ENCODE assay signal across 12 mouse cellular contexts in the genomic region with DNA sequence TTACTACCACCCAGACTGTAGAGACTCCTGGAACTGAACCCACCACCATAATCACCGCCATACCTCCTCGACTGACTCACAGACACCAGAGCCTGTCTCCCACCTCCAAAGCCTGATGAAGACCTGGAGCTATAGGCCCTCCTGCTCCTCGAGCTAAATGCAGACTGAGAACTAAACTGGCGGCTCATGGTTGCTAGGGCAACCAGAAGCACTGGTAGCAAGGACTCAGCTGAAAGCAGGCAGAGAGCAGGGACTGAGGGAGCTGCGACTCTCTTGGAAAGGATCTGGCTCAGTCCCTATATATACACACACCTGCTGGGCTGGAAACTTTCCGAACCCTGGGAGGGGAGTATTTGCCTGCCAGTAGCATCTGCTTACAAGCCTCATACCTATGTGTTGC. TPM values are rescaled to one million over a fixed set of nuclear protein-coding genes. Genes with fewer than 3 reads are reported as not detected.
DNase-seq lines count a peak whose midpoint lies in the region; ATAC-seq and TF ChIP-seq lines count a peak whose summit lies in the region.
"Had no signal": no experiment of that assay in that cellular context is flagged by ENCODE, and none has a peak within 500 bp of the region (broad histone marks: within the 10 kb centered on the region; RNA-seq: fewer than 3 reads in every experiment).

A gene (minus strand): TSS at position 275 of the 400 bp plus-strand sequence.

- H3K4me1 ChIP-seq in limb, embryonic 14.5 days (ENCODE audit: control insufficient read depth, insufficient read depth, low read length) = no peaks in the 10 kb centered on the region
- H3K4me1 ChIP-seq in limb, embryonic 10.5 days = no peaks in the 10 kb centered on the region
- H3K4me1 ChIP-seq: heart, embryonic 15.5 days; lung, embryonic 15.5 days had no signal

- no peak for ATAC-seq in limb, embryonic 14.5 days (ENCODE audit: low FRiP score, low read depth)
- ATAC-seq in megakaryocyte progenitor cell, adult 5-6 weeks (replicated peaks; ENCODE audit: poor library complexity) = no peak

- H3K9me3 ChIP-seq in limb, embryonic 14.5 days (ENCODE audit: control insufficient read depth, low read length) = no peaks in the 10 kb centered on the region
- no peaks in the 10 kb centered on the region for H3K9me3 ChIP-seq in limb, embryonic 10.5 days (replicated peaks)
- H3K9me3 ChIP-seq: heart, embryonic 15.5 days; lung, embryonic 15.5 days had no signal

- H3K27me3 ChIP-seq in limb, embryonic 14.5 days (ENCODE audit: control insufficient read depth, insufficient read depth, low read length) = 0 out of 2 replicates have a peak, but pooled peaks cover 4% of the 10 kb centered on the region
- peaks cover 24% of the 10 kb centered on the region; the same call in 1 of the 2 replicates for H3K27me3 ChIP-seq in limb, embryonic 10.5 days (ENCODE audit: low read depth, poor library complexity, severe bottlenecking)

- no peak within 1 kb of the TSS for H3K4me2 ChIP-seq in limb, embryonic 14.5 days (replicated peaks; ENCODE audit: low read depth, low read length, severe bottlenecking)
- H3K4me2 ChIP-seq: heart, embryonic 15.5 days; lung, embryonic 15.5 days had no signal

- no peak within 1 kb of the TSS for H3K9ac ChIP-seq in limb, embryonic 14.5 days (ENCODE audit: low read depth, low read length, severe bottlenecking)
- H3K9ac ChIP-seq: heart, embryonic 15.5 days; lung, embryonic 15.5 days had no signal

- WGBS in limb, embryonic 14.5 days = 31% methylated on average over 6 of the region's 6 CpGs
- WGBS in limb, embryonic 10.5 days = 51% methylated on average over 6 of the region's 6 CpGs

- H3K27ac ChIP-seq in limb, embryonic 14.5 days (replicated peaks; ENCODE audit: low read depth, low read length) = no peak within 1 kb of the TSS
- no peak within 1 kb of the TSS for H3K27ac ChIP-seq in limb, embryonic 10.5 days
- H3K27ac ChIP-seq: heart, embryonic 15.5 days; lung, embryonic 15.5 days had no signal

- no peak for TF ChIP-seq POLR2A in limb, embryonic 14.5 days (IDR thresholded peaks at IDR 0.05; ENCODE audit: borderline replicate concordance, extremely low read depth, insufficient read depth, insufficient read length)

- intact Hi-C loops in left cerebral cortex, postnatal 10 days (cut with DNase I) = no loop called here

- DNase-seq in limb, embryonic 14.5 days (ENCODE audit: low spot score) = no peak
- no peak for DNase-seq in limb, embryonic 10.5 days (ENCODE audit: low spot score)
- peak; percentile 52 to 58 for DNase-seq in frontal cortex, postnatal 10 days (ENCODE audit: low spot score in 2 of 2)
- DNase-seq in left cerebral cortex, postnatal 10 days (ENCODE audit: extremely low spot score in 1 of 2, low spot score in 2 of 2) = peak; percentile 41 to 68
- peak; percentile 79 for DNase-seq in right cerebral cortex, postnatal 25 days
- DNase-seq in kidney, postnatal 4 days = no peak
- DNase-seq in thymus, postnatal 14 days = no peak
- DNase-seq: cerebellum, adult 18-20 months; kidney, postnatal 25 days had no signal

- H3K36me3 ChIP-seq in limb, embryonic 14.5 days (ENCODE audit: control insufficient read depth, insufficient read depth, low read length) = no peaks in the 10 kb centered on the region
- no peaks in the 10 kb centered on the region for H3K36me3 ChIP-seq in limb, embryonic 10.5 days
- H3K36me3 ChIP-seq: heart, embryonic 15.5 days; lung, embryonic 15.5 days had no signal

- no peak within 1 kb of the TSS for H3K4me3 ChIP-seq in limb, embryonic 14.5 days (replicated peaks; ENCODE audit: low read length)
- H3K4me3 ChIP-seq in limb, embryonic 10.5 days = no peak within 1 kb of the TSS
- H3K4me3 ChIP-seq: heart, embryonic 15.5 days; lung, embryonic 15.5 days had no signal

RNA-seq across cellular contexts. Expression of the gene that starts here (rescaled TPM):
- 10.0 and 19.9 TPM in 2 replicates for polyA plus RNA-seq in limb, embryonic 14.5 days (2012; rRNA removed)
- 16.4 and 32.8 TPM in 2 replicates for polyA plus RNA-seq in limb, embryonic 14.5 days (2014; fragmentation: Nextera tagmentation; extraction: Ambion mirVana)
- not detected in 2 replicates for polyA plus RNA-seq in limb, embryonic 10.5 days (2016; fragmentation: Nextera tagmentation; extraction: Ambion mirVana)
- total RNA-seq in left cerebral cortex, postnatal 10 days (2021) = 10 to 100 TPM; 13.1 to 17.9 TPM
- not detected in 2 replicates for total RNA-seq in megakaryocyte progenitor cell, adult 5-6 weeks (2015)
- total RNA-seq in megakaryocyte progenitor cell, adult 5-6 weeks (2017) = not detected in 2 replicates
- polyA plus RNA-seq: lung, embryonic 15.5 days had no signal

Comparison
In these comparisons a context has a peak if more than half of its experiments do, and no peak if none do; other contexts are left out.
1. RNA of the gene that starts here (total RNA-seq): 13.1 to 17.9 TPM in left cerebral cortex, postnatal 10 days; not detected in megakaryocyte progenitor cell, adult 5-6 weeks; every median in the first group is over 10 times any median in the second.
2. RNA of the gene that starts here (polyA plus RNA-seq): 10.0 to 32.8 TPM in limb, embryonic 14.5 days; not detected in limb, embryonic 10.5 days; every median in the first group is over 10 times any median in the second.
3. DNase-seq: peak in frontal cortex, postnatal 10 days (2 of 2), left cerebral cortex, postnatal 10 days (2 of 2) and right cerebral cortex, postnatal 25 days (single experiment); none in limb, embryonic 14.5 days (single experiment), limb, embryonic 10.5 days (single experiment), kidney, postnatal 4 days (0 of 2) and thymus, postnatal 14 days (single experiment).